Mouse (Mus musculus) hindbrain, embryonic 12.5 days (tissue): ENCODE measurements at regions not wholly inside any gene's neighbourhood (a gene's known extent, or its start where the extent isn't known, plus 50 kb on each side); places are given as distances from the start of the nearest gene placed in this dataset.

Source experiments
- ATAC-seq: fragments of 200-750 bp; cut with Nextera tagmentation; 2 replicates; pipeline ENCODE4 v1.8.0; 2017; ENCODE audit warnings: moderate TSS enrichment; ENCODE audit not compliant: low FRiP score
- H3K27ac ChIP-seq: fragments of 300-500 bp; sonication (generic); 2 replicates; pipeline ENCODE4 v1.5.1; 2016; ENCODE audit warnings: mild to moderate bottlenecking
- H3K27me3 ChIP-seq: fragments of 300-500 bp; sonication (generic); 2 replicates; pipeline ENCODE4 v1.6.1; 2016; ENCODE audit warnings: mild to moderate bottlenecking
- H3K36me3 ChIP-seq: fragments of 300-500 bp; sonication (generic); 2 replicates; pipeline ENCODE4 v1.6.1; 2016; ENCODE audit warnings: mild to moderate bottlenecking
- H3K4me1 ChIP-seq: fragments of 300-500 bp; sonication (generic); 2 replicates; pipeline ENCODE4 v1.6.1; 2016
- H3K4me2 ChIP-seq: fragments of 300-500 bp; sonication (generic); replicated peaks from 2 replicates; pipeline ENCODE4 v1.6.1; 2016; ENCODE audit warnings: mild to moderate bottlenecking
- H3K4me3 ChIP-seq: fragments of 300-500 bp; sonication (generic); 2 replicates; pipeline ENCODE4 v1.5.1; 2016; ENCODE audit warnings: mild to moderate bottlenecking
- H3K9ac ChIP-seq: fragments of 300-500 bp; sonication (generic); 2 replicates; pipeline ENCODE4 v1.6.1; 2016; ENCODE audit warnings: mild to moderate bottlenecking, moderate library complexity
- H3K9me3 ChIP-seq: fragments of 300-500 bp; sonication (generic); replicated peaks from 2 replicates; pipeline ENCODE4 v1.6.1; 2016; ENCODE audit warnings: mild to moderate bottlenecking
- WGBS: fragments of 180-500 bp; shearing (Covaris S2); methylation state at CpG from one replicate; pipeline ENCODE4 v1.1.7; 2016; 5-methylcytosine and 5-hydroxymethylcytosine counted together

- Histone ChIP-seq H3K4me3 (no peak overlapping the region), H3K9ac (no peak overlapping the region), H3K9me3 (no peaks in the 10 kb centered on the region), H3K36me3 (no peaks in the 10 kb centered on the region), H3K27ac (no peak overlapping the region), H3K27me3 (no peaks in the 10 kb centered on the region), H3K4me2 (no peak overlapping the region), H3K4me1 (no peaks in the 10 kb centered on the region)
- ATAC-seq: no peak
These were observed 170.1 kb upstream of the Arpp21 start for GRCm38 (mm10) chr9:112405772-112406315.

DNA sequence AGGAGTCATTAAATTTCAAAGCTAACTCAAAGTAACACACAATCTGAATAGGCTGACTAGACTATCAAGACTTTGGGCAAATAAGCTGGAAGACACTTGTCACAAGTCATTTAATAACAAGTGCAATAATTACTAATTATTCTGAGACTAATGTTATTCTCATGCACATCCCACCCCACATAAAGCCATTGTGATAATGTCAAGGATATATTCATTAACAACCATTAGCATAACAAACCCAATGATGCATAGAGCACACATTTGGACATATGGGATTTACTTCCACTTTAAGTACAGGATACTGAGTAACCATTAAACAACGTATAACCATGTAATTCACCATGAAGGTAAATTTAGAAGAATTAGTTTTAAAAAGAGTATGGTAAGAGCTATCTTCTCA lies 135.0 kb upstream of the Arpp21 start:
- H3K9ac ChIP-seq: no peak overlapping the region
- H3K27ac ChIP-seq: no peak overlapping the region
- no peaks in the 10 kb centered on the region for H3K4me1 ChIP-seq
- H3K27me3 ChIP-seq: no peaks in the 10 kb centered on the region
- no peak overlapping the region for H3K4me2 ChIP-seq
- 67% methylated on average over 1 of the region's 1 CpGs for WGBS
- no peak overlapping the region for H3K4me3 ChIP-seq
- H3K9me3 ChIP-seq: no peaks in the 10 kb centered on the region
- ATAC-seq: no peak
- H3K36me3 ChIP-seq: no peaks in the 10 kb centered on the region

DNA sequence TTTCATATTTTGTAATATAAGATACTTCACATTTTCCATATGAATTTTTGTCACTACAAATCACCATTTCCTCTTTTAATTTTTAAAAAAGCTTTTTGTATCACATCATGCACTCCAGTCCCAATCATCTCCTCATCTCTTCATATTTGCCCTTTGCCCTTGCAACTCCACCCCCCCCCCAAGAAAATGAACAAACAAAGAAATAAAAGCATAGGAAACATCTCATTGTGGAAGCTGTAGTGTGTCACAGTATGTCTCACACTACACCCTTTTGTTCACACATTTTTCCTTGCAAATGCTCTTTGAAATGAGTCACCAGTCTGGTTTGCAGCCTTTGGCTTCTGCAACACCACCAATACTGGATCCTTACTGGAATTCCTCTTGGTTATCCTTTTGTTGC lies 131.6 kb upstream of the Arpp21 start:
- Histone ChIP-seq H3K36me3 (no peaks in the 10 kb centered on the region), H3K4me3 (no peak overlapping the region), H3K4me2 (no peak overlapping the region), H3K27ac (no peak overlapping the region), H3K9ac (no peak overlapping the region), H3K4me1 (no peaks in the 10 kb centered on the region), H3K27me3 (no peaks in the 10 kb centered on the region), H3K9me3 (no peaks in the 10 kb centered on the region)
- ATAC-seq: no peak

- Histone ChIP-seq H3K36me3 (no peaks in the 10 kb centered on the region), H3K27me3 (no peaks in the 10 kb centered on the region), H3K9me3 (no peaks in the 10 kb centered on the region), H3K4me3 (no peak overlapping the region), H3K4me2 (no peak overlapping the region), H3K4me1 (no peaks in the 10 kb centered on the region), H3K9ac (no peak overlapping the region), H3K27ac (no peak overlapping the region)
- WGBS: 86% methylated on average over 3 of the region's 3 CpGs
- ATAC-seq: no peak
These were observed 125.6 kb upstream of the Arpp21 start for GRCm38 (mm10) chr9:112361355-112361754.

- 63% methylated on average over 5 of the region's 5 CpGs for WGBS
- no peak overlapping the region for H3K9ac ChIP-seq
- H3K4me2 ChIP-seq: no peak overlapping the region
- H3K4me3 ChIP-seq: no peak overlapping the region
- H3K36me3 ChIP-seq: no peaks in the 10 kb centered on the region
- no peak for ATAC-seq
- H3K9me3 ChIP-seq: no peaks in the 10 kb centered on the region
- no peaks in the 10 kb centered on the region for H3K27me3 ChIP-seq
- no peaks in the 10 kb centered on the region for H3K4me1 ChIP-seq
- peak overlapping the region; percentile 30; the same call in 1 of the 2 replicates for H3K27ac ChIP-seq
These were observed 123.1 kb upstream of the Arpp21 start for GRCm38 (mm10) chr9:112358711-112359298.

- no peak for ATAC-seq
- H3K27ac ChIP-seq: no peak overlapping the region
- H3K4me3 ChIP-seq: no peak overlapping the region
- WGBS: 86% methylated on average over 3 of the region's 3 CpGs
- no peaks in the 10 kb centered on the region for H3K27me3 ChIP-seq
- H3K4me1 ChIP-seq: no peaks in the 10 kb centered on the region
- no peaks in the 10 kb centered on the region for H3K9me3 ChIP-seq
- H3K36me3 ChIP-seq: no peaks in the 10 kb centered on the region
- H3K9ac ChIP-seq: no peak overlapping the region
- H3K4me2 ChIP-seq: no peak overlapping the region
These were observed 117.5 kb upstream of the Arpp21 start for GRCm38 (mm10) chr9:112353196-112353595.

- no peak overlapping the region for H3K4me3 ChIP-seq
- H3K9ac ChIP-seq: no peak overlapping the region
These were observed 113.2 kb upstream of the Arpp21 start for GRCm38 (mm10) chr9:112348942-112349341.

GRCm38 (mm10) chr9:112344792-112345191 lies 109.1 kb upstream of the Arpp21 start:
- Histone ChIP-seq H3K36me3 (no peaks in the 10 kb centered on the region), H3K4me2 (no peak overlapping the region), H3K27ac (no peak overlapping the region), H3K4me1 (no peaks in the 10 kb centered on the region), H3K9ac (no peak overlapping the region), H3K27me3 (no peaks in the 10 kb centered on the region), H3K4me3 (no peak overlapping the region), H3K9me3 (no peaks in the 10 kb centered on the region)
- WGBS: 51% methylated on average over 1 of the region's 1 CpGs
- ATAC-seq: no peak

More at GRCm38 (mm10) chr9:112348942-112349341, 113.2 kb upstream of the Arpp21 start:
- Histone ChIP-seq H3K36me3 (no peaks in the 10 kb centered on the region), H3K4me2 (no peak overlapping the region), H3K9me3 (no peaks in the 10 kb centered on the region), H3K4me1 (no peaks in the 10 kb centered on the region), H3K27me3 (no peaks in the 10 kb centered on the region), H3K27ac (no peak overlapping the region)
- no peak for ATAC-seq

DNA sequence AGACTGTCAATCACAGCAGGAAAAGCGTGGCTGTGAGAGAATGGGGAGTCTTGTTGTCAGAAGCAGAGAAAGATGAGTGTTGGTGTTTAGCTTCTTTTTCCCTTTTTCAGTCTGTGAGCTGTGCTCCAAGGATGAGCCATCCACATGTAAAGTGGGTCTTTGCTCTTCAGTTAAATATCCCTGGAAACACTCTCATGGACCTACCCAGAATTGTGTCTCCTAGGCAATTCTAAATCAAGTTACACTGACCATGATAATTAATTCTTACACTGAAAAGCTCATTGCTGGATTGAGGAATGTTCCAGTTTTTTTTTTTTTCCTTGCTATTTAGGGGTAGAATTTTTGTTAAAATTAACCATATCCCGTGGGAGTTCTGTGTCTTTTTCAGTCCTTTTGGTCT lies 104.6 kb upstream of the Arpp21 start:
- H3K36me3 ChIP-seq: no peaks in the 10 kb centered on the region
- no peaks in the 10 kb centered on the region for H3K9me3 ChIP-seq
- no peak overlapping the region for H3K9ac ChIP-seq
- no peaks in the 10 kb centered on the region for H3K4me1 ChIP-seq
- ATAC-seq: no peak
- no peak overlapping the region for H3K4me2 ChIP-seq
- no peak overlapping the region for H3K4me3 ChIP-seq
- no peak overlapping the region for H3K27ac ChIP-seq
- 82% methylated on average over 2 of the region's 2 CpGs for whole genome bisulfite sequencing
- H3K27me3 ChIP-seq: no peaks in the 10 kb centered on the region

DNA sequence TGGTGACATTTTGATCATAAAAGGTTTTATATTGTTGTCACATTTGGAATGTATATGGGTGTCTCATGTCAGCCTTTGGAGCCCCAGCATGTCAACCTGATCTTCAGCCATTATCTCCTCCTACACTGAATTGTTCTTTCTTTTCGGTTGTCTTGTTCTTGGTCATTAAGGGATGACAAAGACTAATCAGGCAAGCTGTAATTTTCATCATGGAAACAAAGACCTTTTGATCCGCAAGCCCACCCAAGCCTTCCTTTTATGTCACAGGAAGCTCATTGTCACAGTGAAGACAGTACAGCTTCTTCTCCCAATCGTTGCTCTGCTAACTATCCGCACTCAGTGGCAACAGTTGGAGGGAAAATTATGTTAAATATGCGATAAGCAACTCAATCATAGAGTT lies 84.3 kb upstream of the Arpp21 start:
- H3K9ac ChIP-seq: no peak overlapping the region
- no peak overlapping the region for H3K4me2 ChIP-seq
- no peak overlapping the region for H3K27ac ChIP-seq
- ATAC-seq: no peak
- no peaks in the 10 kb centered on the region for H3K9me3 ChIP-seq
- WGBS: 69% methylated on average over 5 of the region's 5 CpGs
- H3K36me3 ChIP-seq: no peaks in the 10 kb centered on the region
- H3K4me3 ChIP-seq: no peak overlapping the region
- H3K27me3 ChIP-seq: no peaks in the 10 kb centered on the region
- H3K4me1 ChIP-seq: no peaks in the 10 kb centered on the region

- Histone ChIP-seq H3K36me3 (no peaks in the 10 kb centered on the region), H3K27ac (no peak overlapping the region), H3K9me3 (no peaks in the 10 kb centered on the region), H3K4me2 (no peak overlapping the region), H3K4me1 (no peaks in the 10 kb centered on the region), H3K27me3 (no peaks in the 10 kb centered on the region), H3K9ac (no peak overlapping the region), H3K4me3 (no peak overlapping the region)
- WGBS: 74% methylated on average over 5 of the region's 5 CpGs
- ATAC-seq: no peak
These were observed 73.2 kb upstream of the Arpp21 start for GRCm38 (mm10) chr9:112308950-112309349.

- H3K9ac ChIP-seq: no peak overlapping the region
- H3K36me3 ChIP-seq: no peaks in the 10 kb centered on the region
- no peak overlapping the region for H3K27ac ChIP-seq
- no peaks in the 10 kb centered on the region for H3K9me3 ChIP-seq
- no peak for ATAC-seq
- H3K4me3 ChIP-seq: no peak overlapping the region
- H3K4me2 ChIP-seq: no peak overlapping the region
- H3K27me3 ChIP-seq: no peaks in the 10 kb centered on the region
- WGBS: 82% methylated on average over 4 of the region's 4 CpGs
- no peaks in the 10 kb centered on the region for H3K4me1 ChIP-seq
These were observed 72.1 kb upstream of the Arpp21 start for GRCm38 (mm10) chr9:112307837-112308236.

DNA sequence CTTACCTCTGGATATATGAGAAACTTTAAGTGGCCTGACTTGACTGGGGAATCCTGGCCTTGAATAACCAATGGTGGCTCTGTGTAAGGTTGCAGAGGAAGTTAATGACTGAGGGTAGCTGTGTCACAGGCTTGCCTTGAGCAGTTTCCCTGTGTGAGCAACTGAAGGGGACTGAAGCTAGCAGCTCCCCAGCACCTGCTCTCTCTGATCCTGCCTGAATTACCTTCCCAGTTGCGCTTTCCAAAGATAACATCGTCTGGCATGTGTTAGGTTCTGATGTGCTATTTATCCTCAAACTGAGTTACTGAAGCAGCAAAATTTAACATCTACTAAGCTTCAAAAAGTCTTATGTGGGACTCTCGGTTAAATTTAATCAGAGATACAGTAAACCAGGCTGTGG lies 56.1 kb upstream of the Arpp21 start:
- Histone ChIP-seq H3K4me3 (no peak overlapping the region), H3K4me2 (no peak overlapping the region), H3K9ac (no peak overlapping the region), H3K9me3 (no peaks in the 10 kb centered on the region), H3K27ac (no peak overlapping the region), H3K4me1 (no peaks in the 10 kb centered on the region), H3K36me3 (no peaks in the 10 kb centered on the region), H3K27me3 (no peaks in the 10 kb centered on the region)
- WGBS: 85% methylated on average over 3 of the region's 3 CpGs
- ATAC-seq: no peak
